Mouse (Mus musculus): ENCODE data around the gene Gjb1. TPM values are rescaled to one million over a fixed set of nuclear protein-coding genes. Genes with fewer than 3 reads are reported as not detected.
"Not testable (repeated sequence)": the region's sequence is repeated elsewhere in the genome, so short reads cannot be mapped to it uniquely, and the experiment has no call there.

Gjb1 gene
- polyA plus RNA-seq, 1 experiment from 2014 or later = not detected

- Histone ChIP-seq H3K4me2 (ENCODE audit: low read length) (no peak overlapping the region), H3K27me3 (ENCODE audit: control insufficient read depth, insufficient read depth, low read length) (no peaks in the 10 kb centered on the region), H3K9ac (ENCODE audit: low read length) (no peak overlapping the region), H3K4me3 (ENCODE audit: control insufficient read depth in 1 of 2, insufficient read depth in 1 of 2, low read depth in 1 of 2, low read length in 2 of 2) (no peak overlapping the region), H3K9me3 (ENCODE audit: control insufficient read depth, low read length) (no peaks in the 10 kb centered on the region), H3K27ac (replicated peaks in 1 of 2; ENCODE audit: control insufficient read depth in 1 of 2, insufficient read depth in 1 of 2, low read depth in 2 of 2, low read length in 2 of 2) (no peak overlapping the region), H3K4me1 (ENCODE audit: control insufficient read depth in 2 of 2, insufficient read depth in 2 of 2, low read length in 2 of 2) (no peaks in the 10 kb centered on the region), H3K36me3 (ENCODE audit: control insufficient read depth, insufficient read depth, low read length) (no peaks in the 10 kb centered on the region)
- 76% methylated on average over 2 of the region's 2 CpGs for WGBS
- ATAC-seq (ENCODE audit: insufficient number of reproducible peaks, insufficient read depth, low FRiP score, low read depth) = no peak
Observed at GRCm38 (mm10) chrX:101345456-101345855, 30.7 kb upstream of the Gjb1 start.

DNA sequence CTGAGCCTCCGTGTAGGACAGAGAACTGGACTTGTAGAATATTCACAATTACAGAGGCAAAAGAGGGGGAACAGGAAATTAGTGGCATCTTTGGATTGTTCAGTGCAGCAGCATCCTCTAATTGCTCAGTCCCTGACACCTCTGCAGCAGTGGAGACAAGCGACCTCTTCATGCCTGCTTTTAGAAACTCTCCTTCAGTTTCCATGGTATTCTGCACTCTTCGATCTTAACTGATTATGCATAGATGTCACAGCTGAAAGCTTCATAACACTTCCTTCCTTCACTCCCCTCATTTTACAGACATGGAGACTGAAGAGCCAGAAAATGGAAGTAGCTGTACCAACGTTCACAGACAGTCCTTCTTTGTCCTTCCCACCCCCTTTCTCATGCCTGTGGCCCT is 29.7 kb upstream of the Gjb1 start:
- Histone ChIP-seq H3K4me2 (ENCODE audit: low read length) (no peak overlapping the region), H3K4me1 (ENCODE audit: control insufficient read depth in 2 of 2, insufficient read depth in 2 of 2, low read length in 2 of 2) (no peaks in the 10 kb centered on the region)
- 46% methylated on average over 4 of the region's 4 CpGs for WGBS

DNA sequence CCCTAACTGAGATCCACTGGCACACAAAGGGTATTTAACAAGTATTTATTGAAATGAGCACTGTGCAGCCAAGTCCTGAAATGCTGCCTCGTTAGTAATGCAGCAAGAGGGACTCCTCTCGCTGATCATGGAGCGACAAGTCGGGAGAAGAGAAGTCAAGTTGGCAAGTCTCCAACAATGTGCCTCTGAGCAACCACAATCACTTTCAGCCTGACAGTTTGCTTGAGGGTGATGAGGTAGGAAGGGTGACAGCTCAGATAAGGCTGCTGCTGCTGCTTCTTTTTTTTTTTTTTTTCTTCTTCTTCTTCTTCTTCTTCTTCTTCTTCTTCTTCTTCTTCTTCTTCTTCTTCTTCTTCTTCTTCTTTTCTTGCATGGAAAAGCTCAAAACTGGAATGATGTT is 25.0 kb upstream of the Gjb1 start:
- H3K4me1 ChIP-seq (ENCODE audit: control insufficient read depth in 2 of 2, insufficient read depth in 2 of 2, low read length in 2 of 2) = no peaks in the 10 kb centered on the region
- H3K36me3 ChIP-seq (ENCODE audit: control insufficient read depth, insufficient read depth, low read length) = no peaks in the 10 kb centered on the region
- no peak overlapping the region for H3K9ac ChIP-seq (ENCODE audit: low read length)
- ATAC-seq (ENCODE audit: insufficient number of reproducible peaks, insufficient read depth, low FRiP score, low read depth) = no peak
- H3K9me3 ChIP-seq (ENCODE audit: control insufficient read depth, low read length) = no peaks in the 10 kb centered on the region
- H3K4me2 ChIP-seq (ENCODE audit: low read length) = no peak overlapping the region
- H3K4me3 ChIP-seq (ENCODE audit: control insufficient read depth in 1 of 2, insufficient read depth in 1 of 2, low read depth in 1 of 2, low read length in 2 of 2) = no peak overlapping the region
- WGBS = 15% methylated on average over 4 of the region's 4 CpGs
- H3K27me3 ChIP-seq (ENCODE audit: control insufficient read depth, insufficient read depth, low read length) = no peaks in the 10 kb centered on the region
- H3K27ac ChIP-seq (replicated peaks in 1 of 2; ENCODE audit: control insufficient read depth in 1 of 2, insufficient read depth in 1 of 2, low read depth in 2 of 2, low read length in 2 of 2) = 0 out of 4 replicates have a peak overlapping the region, but pooled peaks of 1 of the 2 experiments have one; percentile 22

More for the DNA sequence above, 29.7 kb upstream of the Gjb1 start:
- no peak for ATAC-seq (ENCODE audit: insufficient number of reproducible peaks, insufficient read depth, low FRiP score, low read depth)
- Histone ChIP-seq H3K27me3 (ENCODE audit: control insufficient read depth, insufficient read depth, low read length) (no peaks in the 10 kb centered on the region), H3K9me3 (ENCODE audit: control insufficient read depth, low read length) (no peaks in the 10 kb centered on the region), H3K36me3 (ENCODE audit: control insufficient read depth, insufficient read depth, low read length) (no peaks in the 10 kb centered on the region), H3K9ac (ENCODE audit: low read length) (no peak overlapping the region), H3K4me3 (ENCODE audit: control insufficient read depth in 1 of 2, insufficient read depth in 1 of 2, low read depth in 1 of 2, low read length in 2 of 2) (no peak overlapping the region), H3K27ac (replicated peaks in 1 of 2; ENCODE audit: control insufficient read depth in 1 of 2, insufficient read depth in 1 of 2, low read depth in 2 of 2, low read length in 2 of 2) (no peak overlapping the region)

- H3K4me2 ChIP-seq (ENCODE audit: low read length); H3K27ac ChIP-seq (replicated peaks in 1 of 2; ENCODE audit: control insufficient read depth in 1 of 2, insufficient read depth in 1 of 2, low read depth in 2 of 2, low read length in 2 of 2); H3K4me3 ChIP-seq (ENCODE audit: control insufficient read depth in 1 of 2, insufficient read depth in 1 of 2, low read depth in 1 of 2, low read length in 2 of 2); H3K27me3 ChIP-seq (ENCODE audit: control insufficient read depth, insufficient read depth, low read length); H3K9me3 ChIP-seq (ENCODE audit: control insufficient read depth, low read length); H3K9ac ChIP-seq (ENCODE audit: low read length); H3K36me3 ChIP-seq (ENCODE audit: control insufficient read depth, insufficient read depth, low read length); H3K4me1 ChIP-seq (ENCODE audit: control insufficient read depth in 2 of 2, insufficient read depth in 2 of 2, low read length in 2 of 2); ATAC-seq (ENCODE audit: insufficient number of reproducible peaks, insufficient read depth, low FRiP score, low read depth): not testable (repeated sequence)
- 67% methylated on average over 4 of the region's 4 CpGs for WGBS
Observed at GRCm38 (mm10) chrX:101358902-101359301, 17.3 kb upstream of the Gjb1 start.

GRCm38 (mm10) chrX:101369001-101369400 is 7.2 kb upstream of the Gjb1 start:
- ATAC-seq (ENCODE audit: insufficient number of reproducible peaks, insufficient read depth, low FRiP score, low read depth) = no peak
- Histone ChIP-seq H3K36me3 (ENCODE audit: control insufficient read depth, insufficient read depth, low read length) (no peaks in the 10 kb centered on the region), H3K27me3 (ENCODE audit: control insufficient read depth, insufficient read depth, low read length) (no peaks in the 10 kb centered on the region), H3K9me3 (ENCODE audit: control insufficient read depth, low read length) (no peaks in the 10 kb centered on the region), H3K4me1 (ENCODE audit: control insufficient read depth in 2 of 2, insufficient read depth in 2 of 2, low read length in 2 of 2) (no peaks in the 10 kb centered on the region; a peak in 1 of 4 replicates), H3K27ac (replicated peaks in 1 of 2; ENCODE audit: control insufficient read depth in 1 of 2, insufficient read depth in 1 of 2, low read depth in 2 of 2, low read length in 2 of 2) (no peak overlapping the region), H3K4me3 (ENCODE audit: control insufficient read depth in 1 of 2, insufficient read depth in 1 of 2, low read depth in 1 of 2, low read length in 2 of 2) (no peak overlapping the region), H3K4me2 (ENCODE audit: low read length) (no peak overlapping the region), H3K9ac (ENCODE audit: low read length) (no peak overlapping the region)
- 37% methylated on average over 7 of the region's 7 CpGs for WGBS

DNA sequence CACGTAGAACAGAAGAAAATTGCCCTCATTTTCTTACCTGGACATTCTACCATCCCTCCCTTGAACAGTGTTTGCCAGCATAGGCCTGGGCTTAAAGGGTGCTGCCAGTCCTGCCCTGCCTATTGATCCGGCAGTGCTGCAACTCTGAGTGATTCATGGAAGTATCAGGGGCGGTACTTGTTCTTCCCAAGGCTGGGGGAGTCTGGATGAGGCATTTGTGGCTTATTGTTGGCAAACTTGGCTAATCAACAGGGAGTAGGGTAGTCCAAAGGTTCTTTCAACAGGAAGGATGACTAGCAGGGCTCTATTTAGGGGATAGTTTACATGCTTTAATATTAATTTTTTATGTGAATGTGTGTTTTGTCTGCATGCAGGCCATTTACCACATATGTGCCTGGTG is 5.6 kb upstream of the Gjb1 start:
- no peak overlapping the region for H3K9ac ChIP-seq (ENCODE audit: low read length)
- no peaks in the 10 kb centered on the region for H3K9me3 ChIP-seq (ENCODE audit: control insufficient read depth, low read length)
- no peaks in the 10 kb centered on the region for H3K36me3 ChIP-seq (ENCODE audit: control insufficient read depth, insufficient read depth, low read length)
- WGBS = 72% methylated on average over 3 of the region's 3 CpGs
- H3K4me3 ChIP-seq (ENCODE audit: control insufficient read depth in 1 of 2, insufficient read depth in 1 of 2, low read depth in 1 of 2, low read length in 2 of 2) = no peak overlapping the region
- H3K27ac ChIP-seq (replicated peaks in 1 of 2; ENCODE audit: control insufficient read depth in 1 of 2, insufficient read depth in 1 of 2, low read depth in 2 of 2, low read length in 2 of 2) = no peak overlapping the region
- H3K4me1 ChIP-seq (ENCODE audit: control insufficient read depth in 2 of 2, insufficient read depth in 2 of 2, low read length in 2 of 2) = no peaks in the 10 kb centered on the region; a peak in 1 of 4 replicates
- no peaks in the 10 kb centered on the region for H3K27me3 ChIP-seq (ENCODE audit: control insufficient read depth, insufficient read depth, low read length)
- H3K4me2 ChIP-seq (ENCODE audit: low read length) = no peak overlapping the region
- no peak for ATAC-seq (ENCODE audit: insufficient number of reproducible peaks, insufficient read depth, low FRiP score, low read depth)

DNA sequence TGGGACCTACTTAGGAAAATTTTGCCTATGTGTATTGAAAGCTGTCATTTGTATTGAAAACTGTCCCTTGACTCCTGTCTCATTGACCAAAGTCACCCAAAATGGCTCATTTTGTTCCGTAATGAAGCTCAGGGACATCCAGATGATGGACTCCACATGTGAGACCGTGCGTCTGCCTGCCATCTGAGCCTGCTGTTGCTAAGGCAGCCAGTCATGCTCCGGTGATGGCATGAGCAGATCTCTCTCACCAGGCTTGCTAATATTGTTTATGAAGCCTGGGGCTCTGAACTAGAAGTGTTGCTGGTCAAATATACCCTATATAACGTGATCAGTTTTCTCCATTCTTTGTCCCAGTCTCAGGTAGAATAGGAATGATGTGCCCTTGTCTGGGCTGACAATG is 3.2 kb upstream of the Gjb1 start:
- Histone ChIP-seq H3K4me1 (ENCODE audit: control insufficient read depth in 2 of 2, insufficient read depth in 2 of 2, low read length in 2 of 2) (no peaks in the 10 kb centered on the region; a peak in 1 of 4 replicates), H3K36me3 (ENCODE audit: control insufficient read depth, insufficient read depth, low read length) (no peaks in the 10 kb centered on the region), H3K9me3 (ENCODE audit: control insufficient read depth, low read length) (no peaks in the 10 kb centered on the region), H3K4me3 (ENCODE audit: control insufficient read depth in 1 of 2, insufficient read depth in 1 of 2, low read depth in 1 of 2, low read length in 2 of 2) (no peak overlapping the region), H3K9ac (ENCODE audit: low read length) (no peak overlapping the region), H3K4me2 (ENCODE audit: low read length) (no peak overlapping the region), H3K27me3 (ENCODE audit: control insufficient read depth, insufficient read depth, low read length) (no peaks in the 10 kb centered on the region), H3K27ac (replicated peaks in 1 of 2; ENCODE audit: control insufficient read depth in 1 of 2, insufficient read depth in 1 of 2, low read depth in 2 of 2, low read length in 2 of 2) (no peak overlapping the region)
- ATAC-seq (ENCODE audit: insufficient number of reproducible peaks, insufficient read depth, low FRiP score, low read depth) = no peak
- 81% methylated on average over 5 of the region's 5 CpGs for WGBS

GRCm38 (mm10) chrX:101377076-101377475 is 898 bp downstream of the Gjb1 start:
- WGBS = 55% methylated on average over 4 of the region's 4 CpGs
- 0 out of 2 replicates have a peak, but pooled peaks cover 2% of the 10 kb centered on the region for H3K27me3 ChIP-seq (ENCODE audit: control insufficient read depth, insufficient read depth, low read length)

More at GRCm38 (mm10) chrX:101377076-101377475, 898 bp downstream of the Gjb1 start:
- Histone ChIP-seq H3K27ac (replicated peaks in 1 of 2; ENCODE audit: control insufficient read depth in 1 of 2, insufficient read depth in 1 of 2, low read depth in 2 of 2, low read length in 2 of 2) (no peak overlapping the region), H3K4me3 (ENCODE audit: control insufficient read depth in 1 of 2, insufficient read depth in 1 of 2, low read depth in 1 of 2, low read length in 2 of 2) (no peak overlapping the region), H3K9ac (ENCODE audit: low read length) (no peak overlapping the region), H3K4me1 (ENCODE audit: control insufficient read depth in 2 of 2, insufficient read depth in 2 of 2, low read length in 2 of 2) (no peaks in the 10 kb centered on the region; a peak in 1 of 4 replicates), H3K4me2 (ENCODE audit: low read length) (no peak overlapping the region), H3K9me3 (ENCODE audit: control insufficient read depth, low read length) (no peaks in the 10 kb centered on the region), H3K36me3 (ENCODE audit: control insufficient read depth, insufficient read depth, low read length) (no peaks in the 10 kb centered on the region)
- no peak for ATAC-seq (ENCODE audit: insufficient number of reproducible peaks, insufficient read depth, low FRiP score, low read depth)

All from heart, embryonic 14.5 days (tissue).